Mouse (Mus musculus): ENCODE measurements around the gene Olfr1086. TPM values are rescaled to one million over a fixed set of nuclear protein-coding genes. Genes with fewer than 3 reads are reported as not detected.

Olfr1086 gene
- total RNA-seq (2023) = not detected

GRCm38 (mm10) chr2:86679992-86680391 lies at the start of gene Olfr1086:
Gene Olfr1086 (minus strand): TSS chr2:86680092.

GRCm38 (mm10) chr2:86698295-86698694 lies 18.4 kb upstream of the Olfr1086 start, which contains the start of gene Olfr1087:
Gene Olfr1087 (minus strand): TSS chr2:86698395.

GRCm38 (mm10) chr2:86661919-86662318 lies 18.0 kb downstream of the Olfr1086 start, which contains the start of gene Olfr1085:
Gene Olfr1085 (minus strand): TSS chr2:86662019.

GRCm38 (mm10) chr2:86639625-86640024 lies 40.3 kb downstream of the Olfr1086 start, which contains the start of gene Olfr1084:
Gene Olfr1084 (minus strand): TSS chr2:86639725.

Other genes with a start within 250 kb of the Olfr1086 start
- not detected for gene Olfr1065, start 229.5 kb downstream of the Olfr1086 start, total RNA-seq (2023)
- gene Olfr1066, start 223.8 kb downstream of the Olfr1086 start, total RNA-seq (2023) = not detected
- gene Olfr228, start 192.7 kb downstream of the Olfr1086 start, total RNA-seq (2023) = not detected
- gene Olfr1076, start 171.6 kb downstream of the Olfr1086 start, total RNA-seq (2023) = not detected
- gene Olfr1079, start 137.6 kb downstream of the Olfr1086 start, total RNA-seq (2023) = not detected
- not detected for gene Olfr1080, start 121.9 kb downstream of the Olfr1086 start, total RNA-seq (2023)
- not detected for gene Olfr1082, start 81.1 kb downstream of the Olfr1086 start, total RNA-seq (2023)
- gene Olfr1084, start 40.4 kb downstream of the Olfr1086 start, total RNA-seq (2023) = not detected
- not detected for gene Olfr1085, start 18.1 kb downstream of the Olfr1086 start, total RNA-seq (2023)
- gene Olfr1087, start 18.3 kb upstream of the Olfr1086 start, total RNA-seq (2023) = not detected
- not detected for gene Olfr1089, start 53.6 kb upstream of the Olfr1086 start, total RNA-seq (2023)
- not detected for gene Olfr1090, start 78.9 kb upstream of the Olfr1086 start, total RNA-seq (2023)
- not detected for gene Olfr1093, start 102.4 kb upstream of the Olfr1086 start, total RNA-seq (2023)
- gene Olfr141, start 129.9 kb upstream of the Olfr1086 start, total RNA-seq (2023) = not detected
- not detected for gene Olfr1094, start 144.6 kb upstream of the Olfr1086 start, total RNA-seq (2023)
- gene Olfr1095, start 171.6 kb upstream of the Olfr1086 start, total RNA-seq (2023) = not detected
- gene Gm13723, start 194.7 kb upstream of the Olfr1086 start, total RNA-seq (2023) = not detected
- gene Olfr1097, start 212.1 kb upstream of the Olfr1086 start, total RNA-seq (2023) = not detected
- not detected for gene Olfr1098, start 244.5 kb upstream of the Olfr1086 start, total RNA-seq (2023)